Mouse (Mus musculus) lung, postnatal 0 days (tissue): ENCODE data around the gene Gm49383. TPM values are rescaled to one million over a fixed set of nuclear protein-coding genes. Genes with fewer than 3 reads are reported as not detected.

Experiments
- ATAC-seq: fragments of 200-750 bp; cut with Nextera tagmentation; 2 replicates; pipeline ENCODE4 v1.8.0; 2017; ENCODE audit warnings: moderate library complexity
- DNase-seq: peaks from one replicate; pipeline ENCODE4 v3.0.0-alpha.2; 2016; ENCODE audit warnings: low spot score
- H3K27ac ChIP-seq: fragments of 300-500 bp; sonication (generic); 2 replicates; pipeline ENCODE4 v1.5.1; 2014; ENCODE audit warnings: antibody characterized with exemption, mild to moderate bottlenecking, low read length, mixed read lengths
- H3K27me3 ChIP-seq: fragments of 300-500 bp; sonication (generic); replicated peaks from 2 replicates; pipeline ENCODE4 v1.6.1; 2014; ENCODE audit warnings: low read length, mixed read lengths; ENCODE audit not compliant: insufficient read depth
- H3K36me3 ChIP-seq: fragments of 300-500 bp; sonication (generic); 2 replicates; pipeline ENCODE4 v1.6.1; 2014; ENCODE audit warnings: low read length, mixed read lengths; ENCODE audit not compliant: insufficient read depth
- H3K4me1 ChIP-seq: fragments of 300-500 bp; sonication (generic); 2 replicates; pipeline ENCODE4 v1.6.1; 2014; ENCODE audit warnings: antibody characterized with exemption, low read depth, low read length, mixed read lengths; ENCODE audit not compliant: insufficient read depth
- H3K4me2 ChIP-seq: fragments of 300-500 bp; sonication (generic); replicated peaks from 2 replicates; pipeline ENCODE4 v1.6.1; 2014; ENCODE audit warnings: low read depth, mild to moderate bottlenecking, low read length, moderate library complexity, mixed read lengths
- H3K4me3 ChIP-seq: fragments of 300-500 bp; sonication (generic); 2 replicates; pipeline ENCODE4 v1.5.1; 2014; ENCODE audit warnings: low read depth, low read length
- H3K9ac ChIP-seq: fragments of 300-500 bp; sonication (generic); replicated peaks from 2 replicates; pipeline ENCODE4 v1.6.1; 2014; ENCODE audit warnings: low read depth, mild to moderate bottlenecking
- H3K9me3 ChIP-seq: fragments of 300-500 bp; sonication (generic); 2 replicates; pipeline ENCODE4 v1.6.1; 2016; ENCODE audit warnings: low read length, mixed read lengths
- CTCF ChIP-seq: IDR thresholded peaks from 2 replicates; pipeline ENCODE4 v1.5.1; 2016; ENCODE audit warnings: antibody characterized with exemption, mild to moderate bottlenecking
- EP300 ChIP-seq: IDR thresholded peaks from 2 replicates; pipeline ENCODE4 v1.6.1; 2016; ENCODE audit warnings: antibody characterized with exemption, mild to moderate bottlenecking, control low read depth
- WGBS: fragments of 180-500 bp; shearing (Covaris S2); extraction: QIAGEN DNeasy Blood & Tissue Kit; methylation state at CpG from one replicate; pipeline ENCODE4 v1.1.7; 2014; 5-methylcytosine and 5-hydroxymethylcytosine counted together
- microRNA-seq: library from miRNA; unstranded; fragments of <30 nt; microRNA quantifications from one replicate; pipeline ENCODE4, GENCODE M21; 2016
- polyA plus RNA-seq: library from polyadenylated mRNA; unstranded; fragments of >200 nt; fragmentation: Nextera tagmentation; extraction: Ambion mirVana; gene quantifications from 2 replicates; pipeline ENCODE4 v1.2.1, GENCODE M21; 2015

Gene Gm49383
- polyA plus RNA-seq, 1 experiment from 2014 or later = 8.2 TPM

GRCm38 (mm10) chr12:69150049-69150448 lies 46.9 kb downstream of the Gm49383 start:
- Histone ChIP-seq H3K4me1 (no peaks in the 10 kb centered on the region), H3K4me3 (no peak overlapping the region), H3K4me2 (no peak overlapping the region), H3K27me3 (no peaks in the 10 kb centered on the region), H3K9me3 (no peaks in the 10 kb centered on the region), H3K9ac (no peak overlapping the region), H3K36me3 (no peaks in the 10 kb centered on the region), H3K27ac (no peak overlapping the region)
- TF ChIP-seq CTCF (no peak), EP300 (no peak)
- DNase-seq (no peak), ATAC-seq (no peak)
- WGBS = 67% methylated on average over 13 of the region's 13 CpGs

GRCm38 (mm10) chr12:69147166-69147735 lies 49.7 kb downstream of the Gm49383 start:
- ATAC-seq (no peak), DNase-seq (no peak)

GRCm38 (mm10) chr12:69143460-69143859 lies 53.4 kb downstream of the Gm49383 start:
- Histone ChIP-seq H3K4me1 (no peaks in the 10 kb centered on the region), H3K4me2 (no peak overlapping the region), H3K27ac (no peak overlapping the region), H3K9ac (no peak overlapping the region), H3K27me3 (no peaks in the 10 kb centered on the region), H3K4me3 (no peak overlapping the region), H3K36me3 (no peaks in the 10 kb centered on the region), H3K9me3 (no peaks in the 10 kb centered on the region)
- WGBS = 67% methylated on average over 6 of the region's 6 CpGs
- ATAC-seq (no peak), DNase-seq (no peak)
- TF ChIP-seq EP300 (no peak), CTCF (no peak)

More at GRCm38 (mm10) chr12:69147166-69147735, 49.7 kb downstream of the Gm49383 start:
- no peaks in the 10 kb centered on the region for H3K36me3 ChIP-seq
- H3K9ac ChIP-seq = no peak overlapping the region
- no peak for TF ChIP-seq CTCF
- TF ChIP-seq EP300 = no peak
- no peaks in the 10 kb centered on the region for H3K27me3 ChIP-seq
- H3K9me3 ChIP-seq = no peaks in the 10 kb centered on the region
- WGBS = 88% methylated on average over 5 of the region's 5 CpGs
- H3K4me1 ChIP-seq = no peaks in the 10 kb centered on the region
- no peak overlapping the region for H3K27ac ChIP-seq
- no peak overlapping the region for H3K4me3 ChIP-seq
- no peak overlapping the region for H3K4me2 ChIP-seq

GRCm38 (mm10) chr12:69139841-69140240 lies 57.1 kb downstream of the Gm49383 start:
- Histone ChIP-seq H3K4me1 (no peaks in the 10 kb centered on the region), H3K36me3 (no peaks in the 10 kb centered on the region), H3K9me3 (no peaks in the 10 kb centered on the region), H3K9ac (no peak overlapping the region), H3K4me2 (no peak overlapping the region), H3K27ac (no peak overlapping the region), H3K27me3 (no peaks in the 10 kb centered on the region), H3K4me3 (no peak overlapping the region)
- DNase-seq (no peak), ATAC-seq (no peak)
- 82% methylated on average over 7 of the region's 7 CpGs for WGBS
- no peak for TF ChIP-seq EP300
- no peak for TF ChIP-seq CTCF

GRCm38 (mm10) chr12:69139201-69139600 lies 57.7 kb downstream of the Gm49383 start:
- Histone ChIP-seq H3K9ac (no peak overlapping the region), H3K9me3 (no peaks in the 10 kb centered on the region), H3K4me2 (no peak overlapping the region), H3K27me3 (no peaks in the 10 kb centered on the region), H3K27ac (no peak overlapping the region), H3K4me3 (no peak overlapping the region), H3K36me3 (no peaks in the 10 kb centered on the region), H3K4me1 (no peaks in the 10 kb centered on the region)
- WGBS = 94% methylated on average over 3 of the region's 3 CpGs
- DNase-seq (no peak), ATAC-seq (no peak)
- TF ChIP-seq EP300 (no peak), CTCF (no peak)

Small RNA genes lying within 50 kb of the gene (microRNA-seq; reads per million reads assigned to microRNA genes)
- gene Gm47287 (not detected), gene Gm47295 (not detected)

Other genes starting within 250 kb of the Gm49383 start
- 1,546 and 1,642 TPM in 2 replicates for gene Rps29, start 37.9 kb downstream of the Gm49383 start, polyA plus RNA-seq
- 1.9 and 2.3 TPM in 2 replicates for gene Lrr1, start 28.3 kb downstream of the Gm49383 start, polyA plus RNA-seq
- 481 and 510 TPM in 2 replicates for gene Rpl36al, start 13.0 kb downstream of the Gm49383 start, polyA plus RNA-seq
- gene Mgat2, start 12.9 kb downstream of the Gm49383 start, polyA plus RNA-seq = 45.7 and 50.0 TPM in 2 replicates
- 5.8 and 6.3 TPM in 2 replicates for gene Dnaaf2, start 1.3 kb upstream of the Gm49383 start, polyA plus RNA-seq
- gene Gm49384, start 7.2 kb upstream of the Gm49383 start, polyA plus RNA-seq = 6.3 and 6.4 TPM in 2 replicates
- 5.3 and 6.1 TPM in 2 replicates for gene Pole2, start 31.1 kb upstream of the Gm49383 start, polyA plus RNA-seq
- gene Klhdc1, start 44.1 kb upstream of the Gm49383 start, polyA plus RNA-seq = 22.7 and 25.5 TPM in 2 replicates
- 82.1 and 83.9 TPM in 2 replicates for gene Klhdc2, start 99.6 kb upstream of the Gm49383 start, polyA plus RNA-seq
- 65.5 and 68.5 TPM in 2 replicates for gene Nemf, start 160.1 kb upstream of the Gm49383 start, polyA plus RNA-seq
- 86.3 and 92.5 TPM in 2 replicates for gene Arf6, start 175.0 kb upstream of the Gm49383 start, polyA plus RNA-seq
- 2.6 and 3.2 TPM in 2 replicates for gene Gm9887, start 175.4 kb upstream of the Gm49383 start, polyA plus RNA-seq